Mouse (Mus musculus) urinary bladder, postnatal 0 days (tissue): ENCODE results near the gene Gm14085. TPM values are rescaled to one million over a fixed set of nuclear protein-coding genes. Genes with fewer than 3 reads are reported as not detected.

Source experiments
- polyA plus RNA-seq: library from polyadenylated mRNA; unstranded; fragments of >200 nt; fragmentation: Nextera tagmentation; extraction: Ambion mirVana; gene quantifications from 2 replicates; pipeline ENCODE4 v1.2.1, GENCODE M21; 2015

Gm14085 gene
- not detected in 2 replicates for polyA plus RNA-seq

GRCm38 (mm10) chr2:122484641-122485040 lies at the start of gene Gm14085:
Gm14085 (plus strand) TSS chr2:122484941.

Other genes starting within 250 kb of the Gm14085 start
- gene Duox2, start 186.5 kb upstream of the Gm14085 start, polyA plus RNA-seq: 0.02 and 0.06 TPM in 2 replicates
- gene Duoxa2, start 186.0 kb upstream of the Gm14085 start, polyA plus RNA-seq: not detected in 2 replicates
- gene Duoxa1, start 171.2 kb upstream of the Gm14085 start, polyA plus RNA-seq: 5.4 and 7.0 TPM in 2 replicates
- 1.1 TPM in 2 replicates for gene Duox1, start 169.3 kb upstream of the Gm14085 start, polyA plus RNA-seq
- gene Shf, start 115.8 kb upstream of the Gm14085 start, polyA plus RNA-seq: 0.57 and 1.3 TPM in 2 replicates
- gene Slc28a2, start 58.5 kb upstream of the Gm14085 start, polyA plus RNA-seq: 0.95 and 1.5 TPM in 2 replicates
- gene Gatm, start 126.4 kb downstream of the Gm14085 start, polyA plus RNA-seq: 7.5 and 17.5 TPM in 2 replicates
- 2.4 and 22.0 TPM in 2 replicates for gene AA467197, start 152.0 kb downstream of the Gm14085 start, polyA plus RNA-seq
- 6.0 and 7.3 TPM in 2 replicates for gene Slc30a4, start 217.7 kb downstream of the Gm14085 start, polyA plus RNA-seq